Mouse (Mus musculus): ENCODE data around the gene Fcgr4. TPM values are rescaled to one million over a fixed set of nuclear protein-coding genes. Genes with fewer than 3 reads are reported as not detected.

Fcgr4 gene
- 9.9 TPM for polyA plus RNA-seq (2014; fragmentation: Illumina TruSeq; extraction: RNeasy Lipid Tissue Mini Kit (QIAGEN cat#74804); ENCODE audit: low replicate concordance)

GRCm38 (mm10) chr1:171018737-171019136, at the start of gene Fcgr4:
Gene Fcgr4, plus strand, starts transcription at chr1:171018920.

GRCm38 (mm10) chr1:170976447-170976846, 42.3 kb upstream of the Fcgr4 start, which contains the start of gene Fcgr2b:
Gene Fcgr2b, minus strand, starts transcription at chr1:170976547.

GRCm38 (mm10) chr1:171064491-171065242, 45.9 kb downstream of the Fcgr4 start, which contains the start of gene Fcgr3:
Gene Fcgr3, minus strand, starts transcription at chr1:171064935.

Other genes with a start within 250 kb of the Fcgr4 start
- 29.3 TPM for gene Atf6, start 151.1 kb upstream of the Fcgr4 start, polyA plus RNA-seq (2014; fragmentation: Illumina TruSeq; extraction: RNeasy Lipid Tissue Mini Kit (QIAGEN cat#74804); ENCODE audit: low replicate concordance)
- 1.6 TPM for gene Gm26620, start 133.9 kb upstream of the Fcgr4 start, polyA plus RNA-seq (2014; fragmentation: Illumina TruSeq; extraction: RNeasy Lipid Tissue Mini Kit (QIAGEN cat#74804); ENCODE audit: low replicate concordance)
- gene Dusp12, start 133.4 kb upstream of the Fcgr4 start, polyA plus RNA-seq (2014; fragmentation: Illumina TruSeq; extraction: RNeasy Lipid Tissue Mini Kit (QIAGEN cat#74804); ENCODE audit: low replicate concordance) = 25.5 TPM
- gene Fcrlb, start 106.0 kb upstream of the Fcgr4 start, polyA plus RNA-seq (2014; fragmentation: Illumina TruSeq; extraction: RNeasy Lipid Tissue Mini Kit (QIAGEN cat#74804); ENCODE audit: low replicate concordance) = not detected
- gene Fcrla, start 91.3 kb upstream of the Fcgr4 start, polyA plus RNA-seq (2014; fragmentation: Illumina TruSeq; extraction: RNeasy Lipid Tissue Mini Kit (QIAGEN cat#74804); ENCODE audit: low replicate concordance) = 3.4 TPM
- 17.6 TPM for gene Fcgr2b, start 42.4 kb upstream of the Fcgr4 start, polyA plus RNA-seq (2014; fragmentation: Illumina TruSeq; extraction: RNeasy Lipid Tissue Mini Kit (QIAGEN cat#74804); ENCODE audit: low replicate concordance)
- 11.7 TPM for gene Fcgr3, start 46.0 kb downstream of the Fcgr4 start, polyA plus RNA-seq (2014; fragmentation: Illumina TruSeq; extraction: RNeasy Lipid Tissue Mini Kit (QIAGEN cat#74804); ENCODE audit: low replicate concordance)
- gene Cfap126, start 95.0 kb downstream of the Fcgr4 start, polyA plus RNA-seq (2014; fragmentation: Illumina TruSeq; extraction: RNeasy Lipid Tissue Mini Kit (QIAGEN cat#74804); ENCODE audit: low replicate concordance) = 1.9 TPM
- 37.0 TPM for gene Sdhc, start 131.7 kb downstream of the Fcgr4 start, polyA plus RNA-seq (2014; fragmentation: Illumina TruSeq; extraction: RNeasy Lipid Tissue Mini Kit (QIAGEN cat#74804); ENCODE audit: low replicate concordance)
- gene Mpz, start 131.8 kb downstream of the Fcgr4 start, polyA plus RNA-seq (2014; fragmentation: Illumina TruSeq; extraction: RNeasy Lipid Tissue Mini Kit (QIAGEN cat#74804); ENCODE audit: low replicate concordance) = 0.48 TPM
- 13.4 TPM for gene Pcp4l1, start 177.3 kb downstream of the Fcgr4 start, polyA plus RNA-seq (2014; fragmentation: Illumina TruSeq; extraction: RNeasy Lipid Tissue Mini Kit (QIAGEN cat#74804); ENCODE audit: low replicate concordance)
- gene Nr1i3, start 195.1 kb downstream of the Fcgr4 start, polyA plus RNA-seq (2014; fragmentation: Illumina TruSeq; extraction: RNeasy Lipid Tissue Mini Kit (QIAGEN cat#74804); ENCODE audit: low replicate concordance) = 16.9 TPM
- gene Tomm40l, start 203.6 kb downstream of the Fcgr4 start, polyA plus RNA-seq (2014; fragmentation: Illumina TruSeq; extraction: RNeasy Lipid Tissue Mini Kit (QIAGEN cat#74804); ENCODE audit: low replicate concordance) = 5.1 TPM
- gene Apoa2, start 206.1 kb downstream of the Fcgr4 start, polyA plus RNA-seq (2014; fragmentation: Illumina TruSeq; extraction: RNeasy Lipid Tissue Mini Kit (QIAGEN cat#74804); ENCODE audit: low replicate concordance) = 4.2 TPM
- gene Fcer1g, start 215.4 kb downstream of the Fcgr4 start, polyA plus RNA-seq (2014; fragmentation: Illumina TruSeq; extraction: RNeasy Lipid Tissue Mini Kit (QIAGEN cat#74804); ENCODE audit: low replicate concordance) = 41.4 TPM
- gene Adamts4, start 231.5 kb downstream of the Fcgr4 start, polyA plus RNA-seq (2014; fragmentation: Illumina TruSeq; extraction: RNeasy Lipid Tissue Mini Kit (QIAGEN cat#74804); ENCODE audit: low replicate concordance) = 1.5 TPM
- gene Ndufs2, start 232.5 kb downstream of the Fcgr4 start, polyA plus RNA-seq (2014; fragmentation: Illumina TruSeq; extraction: RNeasy Lipid Tissue Mini Kit (QIAGEN cat#74804); ENCODE audit: low replicate concordance) = 44.8 TPM